Mouse (Mus musculus): Measurements from ENCODE around the gene Dnajc5. TPM values are rescaled to one million over a fixed set of nuclear protein-coding genes. Genes with fewer than 3 reads are reported as not detected.

The Dnajc5 gene
- polyA plus RNA-seq, 2 experiments: 72.5 to 75.7 TPM

GRCm38 (mm10) chr2:181596221-181596960, 76.1 kb downstream of the Dnajc5 start:
- ATAC-seq (ENCODE audit: low FRiP score, low read depth) (no peak), DNase-seq (ENCODE audit: low spot score) (no peak)
- Histone ChIP-seq H3K4me1 (ENCODE audit: control insufficient read depth, insufficient read depth, low read length) (peaks cover 14% of the 10 kb centered on the region), H3K9ac (ENCODE audit: low read depth, low read length, severe bottlenecking) (no peak overlapping the region), H3K4me2 (replicated peaks; ENCODE audit: low read depth, low read length, severe bottlenecking) (no peak overlapping the region), H3K36me3 (ENCODE audit: control insufficient read depth, insufficient read depth, low read length) (no peaks in the 10 kb centered on the region), H3K27ac (replicated peaks; ENCODE audit: low read depth, low read length) (no peak overlapping the region), H3K4me3 (replicated peaks; ENCODE audit: low read length) (no peak overlapping the region), H3K9me3 (ENCODE audit: control insufficient read depth, low read length) (no peaks in the 10 kb centered on the region), H3K27me3 (ENCODE audit: control insufficient read depth, insufficient read depth, low read length) (peaks cover 10% of the 10 kb centered on the region; the same call in 1 of the 2 replicates)
- no peak for TF ChIP-seq POLR2A (IDR thresholded peaks at IDR 0.05; ENCODE audit: borderline replicate concordance, extremely low read depth, insufficient read depth, insufficient read length)
- 40% methylated on average over 6 of the region's 6 CpGs for WGBS

- ATAC-seq (ENCODE audit: low FRiP score, low read depth): no peak
- Histone ChIP-seq H3K27ac (replicated peaks; ENCODE audit: low read depth, low read length) (no peak overlapping the region), H3K27me3 (ENCODE audit: control insufficient read depth, insufficient read depth, low read length) (peaks cover 10% of the 10 kb centered on the region; the same call in 1 of the 2 replicates), H3K4me1 (ENCODE audit: control insufficient read depth, insufficient read depth, low read length) (peaks cover 21% of the 10 kb centered on the region), H3K36me3 (ENCODE audit: control insufficient read depth, insufficient read depth, low read length) (no peaks in the 10 kb centered on the region), H3K4me2 (replicated peaks; ENCODE audit: low read depth, low read length, severe bottlenecking) (no peak overlapping the region), H3K4me3 (replicated peaks; ENCODE audit: low read length) (no peak overlapping the region), H3K9me3 (ENCODE audit: control insufficient read depth, low read length) (no peaks in the 10 kb centered on the region), H3K9ac (ENCODE audit: low read depth, low read length, severe bottlenecking) (no peak overlapping the region)
- no peak for TF ChIP-seq POLR2A (IDR thresholded peaks at IDR 0.05; ENCODE audit: borderline replicate concordance, extremely low read depth, insufficient read depth, insufficient read length)
- DNase-seq (ENCODE audit: low spot score): no peak
- 58% methylated on average over 7 of the region's 7 CpGs for WGBS
These were observed 77.2 kb downstream of the Dnajc5 start for GRCm38 (mm10) chr2:181597378-181598061.

- H3K27me3 ChIP-seq (ENCODE audit: control insufficient read depth, insufficient read depth, low read length): peaks cover 10% of the 10 kb centered on the region; the same call in 1 of the 2 replicates
- ATAC-seq (ENCODE audit: low FRiP score, low read depth): 0 out of 2 replicates have a peak, but pooled peaks have one; percentile 10
- H3K4me2 ChIP-seq (replicated peaks; ENCODE audit: low read depth, low read length, severe bottlenecking): peak within 1 kb of the TSS; percentile 95
- 2% methylated on average over 66 of the region's 71 CpGs for whole genome bisulfite sequencing
- peaks cover 17% of the 10 kb centered on the region for H3K4me1 ChIP-seq (ENCODE audit: control insufficient read depth, insufficient read depth, low read length)
- DNase-seq (ENCODE audit: low spot score): no peak
- H3K4me3 ChIP-seq (replicated peaks; ENCODE audit: low read length): peak within 1 kb of the TSS; percentile 58
- no peaks in the 10 kb centered on the region for H3K9me3 ChIP-seq (ENCODE audit: control insufficient read depth, low read length)
- no peaks in the 10 kb centered on the region for H3K36me3 ChIP-seq (ENCODE audit: control insufficient read depth, insufficient read depth, low read length)
- H3K27ac ChIP-seq (replicated peaks; ENCODE audit: low read depth, low read length): 0 out of 2 replicates have a peak within 1 kb of the TSS, but pooled peaks have one; percentile 13
- H3K9ac ChIP-seq (ENCODE audit: low read depth, low read length, severe bottlenecking): peak within 1 kb of the TSS; percentile 58
- TF ChIP-seq POLR2A (IDR thresholded peaks at IDR 0.05; ENCODE audit: borderline replicate concordance, extremely low read depth, insufficient read depth, insufficient read length): no peak
These were observed 78.4 kb downstream of the Dnajc5 start, which contains the start of gene Samd10 for GRCm38 (mm10) chr2:181598454-181599351. TSS of gene Samd10 (minus strand) at chr2:181599212.

GRCm38 (mm10) chr2:181600226-181600758, 80.0 kb downstream of the Dnajc5 start:
- Histone ChIP-seq H3K27ac (replicated peaks; ENCODE audit: low read depth, low read length) (no peak overlapping the region; the same call in 1 of the 2 replicates), H3K27me3 (ENCODE audit: control insufficient read depth, insufficient read depth, low read length) (peaks cover 10% of the 10 kb centered on the region; the same call in 1 of the 2 replicates), H3K9me3 (ENCODE audit: control insufficient read depth, low read length) (no peaks in the 10 kb centered on the region), H3K4me1 (ENCODE audit: control insufficient read depth, insufficient read depth, low read length) (peaks cover 17% of the 10 kb centered on the region), H3K4me2 (replicated peaks; ENCODE audit: low read depth, low read length, severe bottlenecking) (peak overlapping the region; percentile 79), H3K4me3 (replicated peaks; ENCODE audit: low read length) (peak overlapping the region; percentile 93), H3K9ac (ENCODE audit: low read depth, low read length, severe bottlenecking) (peak overlapping the region; percentile 85; the same call in 1 of the 2 replicates), H3K36me3 (ENCODE audit: control insufficient read depth, insufficient read depth, low read length) (no peaks in the 10 kb centered on the region)
- no peak for TF ChIP-seq POLR2A (IDR thresholded peaks at IDR 0.05; ENCODE audit: borderline replicate concordance, extremely low read depth, insufficient read depth, insufficient read length)
- DNase-seq (ENCODE audit: low spot score) (no peak), ATAC-seq (ENCODE audit: low FRiP score, low read depth) (no peak)
- 61% methylated on average over 6 of the region's 6 CpGs for WGBS
